Mouse (Mus musculus) midbrain, embryonic 13.5 days (tissue): ENCODE measurements at regions not wholly inside any gene's neighbourhood (a gene's known extent, or its start where the extent isn't known, plus 50 kb on each side); places are given as distances from the start of the nearest gene placed in this dataset.
A peak's percentile ranks its signal among the peaks of the same experiment; 100 is the strongest.
"Not testable (repeated sequence)": the region's sequence is repeated elsewhere in the genome, so short reads cannot be mapped to it uniquely, and the experiment has no call there.

ENCODE experiments used
- ATAC-seq: fragments of 200-750 bp; cut with Nextera tagmentation; 2 replicates; pipeline ENCODE4 v1.8.0; 2017; ENCODE audit warnings: mild to moderate bottlenecking, moderate TSS enrichment, moderate library complexity
- H3K27ac ChIP-seq: fragments of 300-500 bp; sonication (generic); 2 replicates; pipeline ENCODE4 v1.5.1; 2015; ENCODE audit warnings: inconsistent platforms, mild to moderate bottlenecking, moderate library complexity
- H3K27me3 ChIP-seq: fragments of 300-500 bp; sonication (generic); 2 replicates; pipeline ENCODE4 v1.6.1; 2015; ENCODE audit warnings: mild to moderate bottlenecking, inconsistent platforms
- H3K36me3 ChIP-seq: fragments of 300-500 bp; sonication (generic); 2 replicates; pipeline ENCODE4 v1.6.1; 2015; ENCODE audit warnings: mild to moderate bottlenecking, inconsistent platforms
- H3K4me1 ChIP-seq: fragments of 300-500 bp; sonication (generic); replicated peaks from 2 replicates; pipeline ENCODE4 v1.6.1; 2015; ENCODE audit warnings: inconsistent platforms
- H3K4me2 ChIP-seq: fragments of 300-500 bp; sonication (generic); replicated peaks from 2 replicates; pipeline ENCODE4 v1.6.1; 2015; ENCODE audit warnings: moderate library complexity, mild to moderate bottlenecking, inconsistent platforms
- H3K4me3 ChIP-seq: fragments of 300-500 bp; sonication (generic); replicated peaks from 2 replicates; pipeline ENCODE4 v1.5.1; 2015; ENCODE audit warnings: mild to moderate bottlenecking, inconsistent platforms
- H3K9ac ChIP-seq: fragments of 300-500 bp; sonication (generic); replicated peaks from 2 replicates; pipeline ENCODE4 v1.6.1; 2015; ENCODE audit warnings: mild to moderate bottlenecking, inconsistent platforms
- H3K9me3 ChIP-seq: fragments of 300-500 bp; sonication (generic); 2 replicates; pipeline ENCODE4 v1.6.1; 2016; ENCODE audit warnings: mild to moderate bottlenecking, inconsistent platforms
- WGBS: fragments of 180-500 bp; shearing (Covaris S2); methylation state at CpG from one replicate; pipeline ENCODE4 v1.1.7; 2015; 5-methylcytosine and 5-hydroxymethylcytosine counted together

DNA sequence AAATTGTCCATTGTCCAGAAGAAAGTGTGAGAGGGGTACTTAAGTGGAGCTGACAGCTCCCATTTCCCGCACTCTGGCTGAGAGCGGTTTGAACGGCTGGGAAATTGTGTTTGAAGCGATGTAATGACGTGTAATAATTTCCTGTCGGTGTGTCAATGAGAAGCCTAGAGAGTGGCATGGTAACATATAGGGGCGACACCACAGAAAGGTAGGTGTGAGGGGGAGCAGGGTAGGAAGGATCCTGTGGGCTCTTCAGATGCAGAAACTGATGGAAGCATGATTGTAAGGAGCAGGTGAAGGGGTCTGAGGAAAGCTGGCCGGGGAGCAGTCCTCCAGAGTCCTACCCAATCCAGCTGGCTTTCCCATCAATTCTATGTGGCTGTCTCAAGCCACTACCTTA, 189.2 kb upstream of the Irx4 start:
- Histone ChIP-seq H3K9ac (no peak overlapping the region), H3K36me3 (no peaks in the 10 kb centered on the region), H3K27ac (no peak overlapping the region), H3K4me3 (no peak overlapping the region), H3K4me1 (peaks cover 22% of the 10 kb centered on the region), H3K27me3 (peaks cover 35% of the 10 kb centered on the region), H3K4me2 (no peak overlapping the region), H3K9me3 (no peaks in the 10 kb centered on the region)
- ATAC-seq = peak; percentile 47; the same call in 1 of the 2 replicates
- WGBS = 57% methylated on average over 8 of the region's 8 CpGs

- no peaks in the 10 kb centered on the region for H3K9me3 ChIP-seq
- no peak overlapping the region for H3K9ac ChIP-seq
- H3K4me3 ChIP-seq = no peak overlapping the region
- no peaks in the 10 kb centered on the region for H3K36me3 ChIP-seq
- 74% methylated on average over 6 of the region's 6 CpGs for WGBS
- H3K4me2 ChIP-seq = no peak overlapping the region
- no peak overlapping the region for H3K27ac ChIP-seq
- H3K4me1 ChIP-seq = peaks cover 22% of the 10 kb centered on the region
- ATAC-seq = no peak
- peaks cover 35% of the 10 kb centered on the region for H3K27me3 ChIP-seq
Observed at GRCm38 (mm10) chr13:73071854-73072852, 188.1 kb upstream of the Irx4 start.

- Histone ChIP-seq H3K27me3 (peaks cover 7% of the 10 kb centered on the region; the same call in 1 of the 2 replicates), H3K9ac (no peak overlapping the region), H3K36me3 (no peaks in the 10 kb centered on the region), H3K4me2 (no peak overlapping the region), H3K9me3 (no peaks in the 10 kb centered on the region), H3K4me1 (no peaks in the 10 kb centered on the region), H3K4me3 (no peak overlapping the region), H3K27ac (no peak overlapping the region)
- WGBS = 77% methylated on average over 2 of the region's 2 CpGs
- no peak for ATAC-seq
Observed at GRCm38 (mm10) chr13:73077866-73078430, 182.3 kb upstream of the Irx4 start.

- ATAC-seq, H3K4me2 ChIP-seq, H3K9me3 ChIP-seq, H3K27ac ChIP-seq, H3K4me3 ChIP-seq, H3K9ac ChIP-seq, H3K27me3 ChIP-seq, H3K36me3 ChIP-seq, H3K4me1 ChIP-seq: not testable (repeated sequence)
Observed at GRCm38 (mm10) chr13:73087815-73088214, 172.5 kb upstream of the Irx4 start.

- no peaks in the 10 kb centered on the region for H3K36me3 ChIP-seq
- no peak overlapping the region for H3K4me3 ChIP-seq
- 51% methylated on average over 3 of the region's 3 CpGs for WGBS
- 0 out of 2 replicates have a peak, but pooled peaks cover 1% of the 10 kb centered on the region for H3K4me1 ChIP-seq
- peaks cover 25% of the 10 kb centered on the region for H3K27me3 ChIP-seq
- H3K9ac ChIP-seq = no peak overlapping the region
- no peaks in the 10 kb centered on the region for H3K9me3 ChIP-seq
- H3K27ac ChIP-seq = no peak overlapping the region
- ATAC-seq = no peak
- no peak overlapping the region for H3K4me2 ChIP-seq
Observed at GRCm38 (mm10) chr13:73091886-73092285, 168.4 kb upstream of the Irx4 start.

GRCm38 (mm10) chr13:73097502-73097901, 162.8 kb upstream of the Irx4 start:
- Histone ChIP-seq H3K4me3 (no peak overlapping the region), H3K9me3 (no peaks in the 10 kb centered on the region), H3K9ac (no peak overlapping the region), H3K4me2 (no peak overlapping the region), H3K4me1 (peaks cover 12% of the 10 kb centered on the region), H3K27me3 (peaks cover 32% of the 10 kb centered on the region), H3K27ac (no peak overlapping the region), H3K36me3 (no peaks in the 10 kb centered on the region)
- ATAC-seq = no peak
- 39% methylated on average over 9 of the region's 9 CpGs for WGBS

- Histone ChIP-seq H3K4me1 (peaks cover 12% of the 10 kb centered on the region), H3K4me3 (no peak overlapping the region), H3K36me3 (no peaks in the 10 kb centered on the region), H3K9me3 (no peaks in the 10 kb centered on the region), H3K27me3 (peaks cover 37% of the 10 kb centered on the region), H3K9ac (no peak overlapping the region), H3K4me2 (no peak overlapping the region), H3K27ac (no peak overlapping the region)
- no peak for ATAC-seq
- WGBS = 47% methylated on average over 1 of the region's 1 CpGs
Observed at GRCm38 (mm10) chr13:73099407-73099806, 160.9 kb upstream of the Irx4 start.

DNA sequence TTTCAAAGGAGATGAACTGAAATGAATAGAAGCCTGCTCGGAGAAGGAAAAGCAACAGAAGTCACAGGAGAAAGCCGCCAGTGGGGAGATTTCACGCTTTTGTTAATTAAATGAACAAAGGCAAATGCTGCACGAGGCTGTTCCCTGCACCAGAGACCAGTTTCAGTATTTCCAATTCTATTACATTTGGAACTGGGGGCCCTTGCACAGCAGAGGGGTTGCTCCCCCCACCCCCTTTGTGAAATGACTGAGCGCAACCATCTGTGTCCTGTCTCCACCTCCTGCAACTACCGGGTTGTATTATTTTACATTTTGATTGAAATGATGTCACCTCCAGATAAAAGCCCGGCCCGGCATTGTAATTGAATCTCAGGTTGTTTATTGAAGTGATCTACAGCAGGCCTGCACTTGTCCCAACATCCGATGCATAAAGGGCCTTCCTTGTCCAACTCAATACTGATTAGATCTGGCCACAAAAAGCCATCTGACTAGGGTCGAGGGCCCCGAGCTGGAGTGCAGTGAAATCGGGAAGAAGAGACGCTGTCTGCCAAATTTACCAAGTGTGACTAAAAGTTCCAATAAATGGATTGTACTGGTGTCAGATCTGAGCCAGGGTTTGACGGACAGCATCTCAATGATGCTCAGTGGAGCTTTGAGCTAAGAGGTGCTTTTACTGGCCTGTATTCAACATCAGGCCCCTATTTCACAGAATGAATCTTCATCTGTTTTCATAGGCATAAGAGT, 152.9 kb upstream of the Irx4 start:
- H3K27ac ChIP-seq = peak overlapping the region; percentile 48; the same call in 1 of the 2 replicates
- no peak overlapping the region for H3K9ac ChIP-seq
- peaks cover 13% of the 10 kb centered on the region for H3K4me1 ChIP-seq
- peak; percentile 92 for ATAC-seq
- no peaks in the 10 kb centered on the region for H3K36me3 ChIP-seq
- no peaks in the 10 kb centered on the region for H3K9me3 ChIP-seq
- WGBS = 18% methylated on average over 14 of the region's 14 CpGs
- peaks cover 58% of the 10 kb centered on the region for H3K27me3 ChIP-seq
- no peak overlapping the region for H3K4me3 ChIP-seq
- H3K4me2 ChIP-seq = 0 out of 2 replicates have a peak overlapping the region, but pooled peaks have one; percentile 0

GRCm38 (mm10) chr13:73116822-73117632, 143.3 kb upstream of the Irx4 start:
- Histone ChIP-seq H3K27me3 (peaks cover 45% of the 10 kb centered on the region), H3K27ac (peak overlapping the region; percentile 80), H3K9ac (0 out of 2 replicates have a peak overlapping the region, but pooled peaks have one; percentile 29), H3K9me3 (no peaks in the 10 kb centered on the region), H3K4me1 (peaks cover 32% of the 10 kb centered on the region), H3K36me3 (no peaks in the 10 kb centered on the region), H3K4me3 (peak overlapping the region; percentile 24), H3K4me2 (peak overlapping the region; percentile 45)
- WGBS = 31% methylated on average over 22 of the region's 22 CpGs
- ATAC-seq = peak; percentile 96

GRCm38 (mm10) chr13:73117633-73118076, 142.6 kb upstream of the Irx4 start:
- Histone ChIP-seq H3K4me1 (peaks cover 32% of the 10 kb centered on the region), H3K9me3 (no peaks in the 10 kb centered on the region), H3K9ac (0 out of 2 replicates have a peak overlapping the region, but pooled peaks have one; percentile 29), H3K27me3 (peaks cover 39% of the 10 kb centered on the region), H3K36me3 (no peaks in the 10 kb centered on the region), H3K27ac (peak overlapping the region; percentile 80), H3K4me2 (peak overlapping the region; percentile 45), H3K4me3 (peak overlapping the region; percentile 24)
- 27% methylated on average over 15 of the region's 15 CpGs for WGBS
- peak; percentile 66 for ATAC-seq

- Histone ChIP-seq H3K9me3 (no peaks in the 10 kb centered on the region), H3K27ac (no peak overlapping the region), H3K4me3 (no peak overlapping the region), H3K4me2 (no peak overlapping the region), H3K36me3 (no peaks in the 10 kb centered on the region), H3K4me1 (peaks cover 8% of the 10 kb centered on the region), H3K27me3 (peaks cover 21% of the 10 kb centered on the region), H3K9ac (no peak overlapping the region)
- ATAC-seq = 0 out of 2 replicates have a peak, but pooled peaks have one; percentile 50
- whole genome bisulfite sequencing = 100% methylated on average over 1 of the region's 1 CpGs
Observed at GRCm38 (mm10) chr13:73122945-73123344, 137.3 kb upstream of the Irx4 start.
